Mouse (Mus musculus) layer of hippocampus, postnatal 10 days (tissue): ENCODE measurements at regions not wholly inside any gene's neighbourhood (a gene's known extent, or its start where the extent isn't known, plus 50 kb on each side); places are given as distances from the start of the nearest gene placed in this dataset.

Source experiments
- DNase-seq, 2 experiments: peaks; one replicate each; pipeline ENCODE4 v3.0.0; 2021; ENCODE audit warnings: low spot score in 2 of 2

DNA sequence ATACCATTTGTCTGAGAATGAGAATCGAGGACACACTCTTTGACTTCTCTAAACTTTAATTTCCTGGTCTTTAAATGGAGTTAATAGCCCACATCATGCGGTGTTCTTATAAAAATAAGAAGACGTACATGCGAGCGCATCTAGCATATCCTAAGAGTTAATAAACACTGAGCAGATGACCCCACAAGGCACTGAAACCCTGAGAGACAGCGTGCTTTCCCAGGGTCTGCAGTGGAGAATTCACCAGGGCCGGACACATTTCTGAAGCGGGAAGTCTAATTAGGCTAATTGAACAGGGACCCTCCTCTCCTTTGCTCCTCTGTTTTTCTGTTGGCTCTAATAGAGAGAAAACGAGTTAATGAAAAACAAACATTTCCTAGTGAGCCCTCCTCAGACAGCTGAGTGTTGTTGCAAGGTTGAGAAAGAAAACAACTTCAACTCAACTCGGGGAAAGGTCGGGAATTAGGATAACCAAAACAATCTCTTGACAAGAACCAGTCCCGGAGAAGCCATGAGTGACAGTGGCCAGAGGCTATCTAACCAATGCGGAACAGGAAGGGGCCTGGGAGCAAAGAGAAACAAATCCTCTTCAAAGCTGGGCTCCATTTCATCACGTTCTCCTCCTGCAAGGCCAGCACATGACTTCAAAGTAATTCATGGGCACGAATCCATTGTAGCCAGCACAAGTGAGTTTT, 352.2 kb downstream of the Hs3st3b1 start:
- no peak for DNase-seq

DNA sequence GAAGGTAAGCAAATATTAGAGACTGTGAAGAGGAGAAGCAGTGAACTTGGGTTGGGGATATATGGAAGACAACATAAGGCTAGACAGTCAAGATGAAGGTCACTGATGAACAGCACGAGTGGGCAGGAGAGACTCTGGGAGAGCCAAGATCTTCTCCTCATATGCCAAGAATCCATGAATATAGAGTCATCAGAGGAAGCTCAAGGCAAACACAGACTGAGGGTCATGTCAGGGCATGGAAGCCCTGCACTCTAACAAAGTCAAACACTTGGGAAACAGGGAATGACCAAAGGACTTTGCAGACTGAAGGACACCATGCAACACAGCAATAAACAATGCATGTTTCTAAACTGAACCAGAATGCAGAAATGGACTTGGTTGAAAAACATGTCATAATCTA, 351.4 kb downstream of the Hs3st3b1 start:
- DNase-seq = no peak

- no peak for DNase-seq
Measured at GRCm38 (mm10) chr11:63573271-63573670, 348.8 kb downstream of the Hs3st3b1 start.

GRCm38 (mm10) chr11:63583321-63583720, 338.8 kb downstream of the Hs3st3b1 start:
- DNase-seq = no peak

DNA sequence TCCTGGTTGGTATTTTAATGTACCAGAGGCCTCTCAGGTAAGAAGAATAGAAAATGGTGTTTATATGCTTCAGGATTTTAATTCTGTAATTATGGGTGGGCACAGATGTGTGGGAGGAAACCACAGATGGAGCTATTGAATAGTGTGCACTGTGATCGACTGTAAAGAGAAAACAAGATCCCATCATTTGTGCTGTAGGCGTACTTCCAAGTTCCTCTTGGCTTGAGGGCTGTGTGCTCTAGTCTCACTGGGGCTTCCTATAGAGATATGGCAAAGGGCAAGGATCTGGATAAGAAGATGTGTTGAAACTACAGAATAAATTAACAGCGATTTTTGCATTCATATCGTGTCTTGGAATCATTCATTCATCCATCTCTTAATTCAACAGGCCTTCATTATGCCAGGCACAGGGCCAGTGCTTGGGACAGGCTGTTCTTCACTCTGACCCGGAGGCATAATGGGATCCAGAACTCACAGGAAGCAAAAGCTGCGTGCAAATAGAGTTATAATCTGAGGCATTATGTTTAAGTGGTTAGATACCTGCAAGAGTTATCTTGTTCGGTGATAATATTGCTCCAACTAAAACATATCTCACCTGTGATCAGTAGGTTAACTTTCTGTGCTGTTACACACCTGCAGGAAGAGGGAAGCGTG, 336.7 kb downstream of the Hs3st3b1 start:
- no peak for DNase-seq

- DNase-seq = no peak
Measured at GRCm38 (mm10) chr11:63620220-63620619, 301.9 kb downstream of the Hs3st3b1 start.

DNA sequence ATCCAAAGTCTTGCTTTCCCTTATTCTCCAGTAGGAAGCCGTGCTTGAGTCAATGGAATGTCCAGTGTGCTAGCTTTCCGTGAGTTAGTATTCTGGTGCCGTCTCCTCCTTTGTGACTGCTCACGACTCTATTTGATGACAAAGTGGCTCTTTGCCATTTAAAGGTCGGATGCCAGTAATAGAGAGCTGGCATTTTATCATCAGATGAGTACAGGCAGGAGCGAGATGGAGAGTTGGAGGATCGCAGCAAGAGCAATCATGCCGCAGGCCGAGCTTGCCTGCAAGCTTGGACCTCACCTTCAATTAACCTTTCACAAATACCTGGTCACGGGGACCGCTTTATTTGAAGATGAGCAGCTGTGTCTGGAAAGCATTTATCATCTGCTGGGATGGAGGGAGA, 291.8 kb downstream of the Hs3st3b1 start:
- no peak for DNase-seq

DNA sequence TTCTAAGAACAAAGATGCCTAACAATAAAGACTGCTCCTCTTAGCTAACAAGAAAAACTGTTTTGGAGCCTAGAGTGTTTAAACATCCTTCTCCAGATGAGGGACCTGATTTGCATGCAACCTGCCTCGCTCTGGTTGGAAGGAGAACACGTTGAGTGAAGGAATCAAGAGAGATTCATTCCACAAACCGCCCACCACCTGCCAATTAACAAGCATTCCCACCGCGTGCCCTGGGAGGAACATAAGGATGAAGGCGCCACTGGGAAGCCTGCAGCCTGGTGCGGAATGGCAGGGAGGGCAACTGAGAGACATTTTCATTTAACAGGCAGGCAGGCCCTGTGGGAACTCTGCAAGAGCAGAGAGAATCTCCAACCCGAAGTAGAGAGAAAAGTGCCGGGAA, 265.0 kb downstream of the Hs3st3b1 start:
- peak; percentile 12 to 18 for DNase-seq

GRCm38 (mm10) chr11:63665268-63665934, 256.7 kb downstream of the Hs3st3b1 start:
- no peak for DNase-seq

- DNase-seq = no peak
Measured at GRCm38 (mm10) chr11:63670477-63670876, 251.6 kb downstream of the Hs3st3b1 start.

DNA sequence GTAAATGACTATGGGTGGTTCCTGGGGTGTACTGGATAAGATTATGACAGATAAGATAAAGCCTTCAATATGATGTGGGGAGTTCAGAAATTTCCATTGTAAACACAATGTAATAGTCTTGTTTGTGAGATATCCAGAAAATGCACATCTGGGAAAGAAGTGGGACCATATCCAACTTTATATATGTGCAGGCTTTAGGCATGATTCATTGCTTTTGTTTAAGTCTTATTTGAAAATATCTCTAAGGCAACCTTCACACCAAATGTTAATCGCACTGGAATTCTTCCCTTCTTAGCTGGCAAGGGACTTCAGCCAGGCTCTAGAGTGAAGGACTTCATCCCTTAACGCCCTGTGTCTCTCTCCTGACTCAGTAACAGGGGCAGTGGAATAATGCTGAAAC, 250.3 kb downstream of the Hs3st3b1 start:
- DNase-seq = no peak

- DNase-seq = no peak
Measured at GRCm38 (mm10) chr11:63677921-63678320, 244.2 kb downstream of the Hs3st3b1 start.

DNA sequence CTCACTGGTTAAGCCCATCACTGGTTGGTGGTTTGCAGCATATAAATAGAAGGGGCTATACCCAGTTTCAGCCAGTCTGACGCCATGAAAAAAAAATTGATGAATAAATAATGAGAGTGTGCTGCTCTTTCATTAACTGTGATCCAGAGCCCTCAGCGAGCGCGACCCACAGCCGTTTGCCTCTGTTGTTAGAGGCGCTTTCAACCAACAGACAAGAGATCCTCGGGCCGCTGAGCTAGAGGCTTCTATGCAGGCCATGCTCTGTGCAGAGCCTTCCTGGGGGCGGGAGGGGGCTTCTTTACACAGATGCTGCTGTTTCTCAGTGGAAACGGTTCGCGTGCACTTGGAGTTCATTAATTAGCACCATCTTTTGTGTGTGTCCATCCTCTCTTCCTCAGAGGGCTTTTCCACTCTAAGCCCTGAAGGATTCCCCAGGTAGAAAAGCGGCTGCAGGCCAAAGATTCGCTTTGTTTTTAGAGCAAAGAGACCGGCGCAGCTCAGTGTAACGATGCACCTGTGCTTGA, 243.6 kb downstream of the Hs3st3b1 start:
- no peak for DNase-seq

DNA sequence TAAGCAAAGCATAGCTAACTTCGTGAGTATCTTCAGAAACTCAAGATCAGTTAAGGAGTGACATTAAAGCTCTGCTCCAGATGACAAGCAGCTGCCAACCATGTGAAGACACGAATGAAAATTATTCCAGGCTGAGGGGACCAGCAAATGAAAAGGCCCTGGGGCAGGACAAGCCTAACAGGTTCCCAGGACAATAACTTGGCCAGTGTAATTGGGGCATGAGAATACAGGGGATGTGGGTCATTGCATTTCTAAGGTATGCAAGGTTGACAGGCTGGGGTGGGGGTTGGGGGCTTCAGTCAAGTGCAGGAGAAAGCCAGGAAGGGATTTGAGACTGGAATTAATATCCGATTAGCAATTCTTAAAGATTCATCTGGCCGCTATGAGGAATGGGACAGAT, 242.6 kb downstream of the Hs3st3b1 start:
- no peak for DNase-seq

- DNase-seq = no peak
Measured at GRCm38 (mm10) chr11:63684228-63684980, 237.7 kb downstream of the Hs3st3b1 start.

GRCm38 (mm10) chr11:63691041-63691440, 231.0 kb downstream of the Hs3st3b1 start:
- peak in 1 of 2 experiments; percentile 22 for DNase-seq

- no peak for DNase-seq
Measured at GRCm38 (mm10) chr11:63704995-63705580, 217.0 kb downstream of the Hs3st3b1 start.

DNA sequence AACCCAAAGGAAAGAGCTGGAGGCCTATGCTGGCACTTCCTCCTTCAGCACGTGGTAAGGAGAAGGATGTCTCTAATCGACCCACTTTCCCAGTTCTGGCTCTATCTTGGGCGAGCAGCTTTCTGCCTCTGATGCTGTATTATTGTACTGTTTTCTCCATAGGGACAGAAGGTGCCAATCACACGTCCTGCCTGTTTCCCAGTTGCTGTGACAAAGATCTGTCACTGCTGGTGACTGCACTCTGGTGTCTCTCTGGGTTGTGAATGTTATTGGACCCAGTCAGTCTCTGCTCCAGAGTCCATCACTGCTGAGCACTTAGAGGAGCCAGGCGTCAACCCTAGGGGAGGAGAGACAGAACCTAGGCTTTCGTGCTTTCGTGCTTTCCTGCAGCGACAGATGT, 216.0 kb downstream of the Hs3st3b1 start:
- peak in 1 of 2 experiments; percentile 9 for DNase-seq

DNA sequence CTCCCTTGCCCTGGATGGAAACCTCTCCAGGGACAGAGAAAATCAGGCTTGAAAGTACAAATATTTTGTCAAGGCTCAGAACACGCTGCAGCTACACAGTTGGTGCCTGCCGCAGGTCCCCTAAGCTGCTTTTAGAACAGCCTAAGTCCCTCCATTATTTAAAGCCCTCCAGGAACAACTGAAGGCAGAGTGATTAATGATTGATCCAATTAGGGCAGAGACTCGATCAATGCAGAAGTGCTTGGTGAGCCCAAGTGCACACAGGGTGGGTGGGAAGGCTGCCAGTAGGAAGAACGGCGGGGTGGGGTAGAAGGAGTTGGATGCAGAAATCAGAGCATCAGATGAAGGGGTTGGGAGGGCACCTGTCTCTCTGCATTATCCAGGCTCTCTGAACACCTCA, 215.0 kb downstream of the Hs3st3b1 start:
- no peak for DNase-seq

DNA sequence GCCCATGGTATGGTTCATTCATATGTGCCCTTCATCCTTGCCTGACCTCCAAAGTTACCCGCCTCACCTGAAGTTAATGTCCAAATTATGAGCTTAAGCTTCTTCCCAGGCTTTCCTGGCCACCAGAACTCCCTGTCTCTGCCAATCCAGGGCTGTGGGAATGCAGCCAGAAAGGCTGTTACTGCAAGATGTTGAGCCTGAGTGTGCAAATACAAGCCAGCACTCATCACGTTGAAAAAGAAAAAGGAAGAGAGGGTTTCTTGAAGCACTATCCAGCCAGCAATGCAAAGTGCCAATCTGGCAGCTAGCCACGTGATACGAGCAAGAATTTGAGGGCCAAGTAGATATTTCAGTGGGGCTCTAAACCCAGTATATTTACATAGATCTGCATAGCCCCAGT, 213.7 kb downstream of the Hs3st3b1 start:
- DNase-seq = peak; percentile 47 to 52
